Mouse (Mus musculus) kidney, embryonic 15.5 days (tissue): ENCODE measurements around the gene Shc1. TPM values are rescaled to one million over a fixed set of nuclear protein-coding genes. Genes with fewer than 3 reads are reported as not detected.

Experiments
- ATAC-seq: fragments of 200-750 bp; cut with Nextera tagmentation; replicated peaks from 2 replicates; pipeline ENCODE4 v1.8.0; 2017; ENCODE audit warnings: moderate TSS enrichment; ENCODE audit not compliant: low FRiP score
- H3K27ac ChIP-seq: fragments of 300-500 bp; sonication (generic); 2 replicates; pipeline ENCODE4 v1.5.1; 2015; ENCODE audit warnings: mild to moderate bottlenecking, inconsistent platforms
- H3K27me3 ChIP-seq: fragments of 300-500 bp; sonication (generic); 2 replicates; pipeline ENCODE4 v1.6.1; 2015; ENCODE audit warnings: inconsistent platforms
- H3K36me3 ChIP-seq: fragments of 300-500 bp; sonication (generic); 2 replicates; pipeline ENCODE4 v1.6.1; 2015; ENCODE audit warnings: inconsistent platforms
- H3K4me1 ChIP-seq: fragments of 300-500 bp; sonication (generic); 2 replicates; pipeline ENCODE4 v1.6.1; 2015; ENCODE audit warnings: inconsistent platforms
- H3K4me2 ChIP-seq: fragments of 300-500 bp; sonication (generic); 2 replicates; pipeline ENCODE4 v1.6.1; 2015; ENCODE audit warnings: moderate library complexity, mild to moderate bottlenecking, inconsistent platforms
- H3K4me3 ChIP-seq: fragments of 300-500 bp; sonication (generic); replicated peaks from 2 replicates; pipeline ENCODE4 v1.5.1; 2015; ENCODE audit warnings: mild to moderate bottlenecking, inconsistent platforms
- H3K9ac ChIP-seq: fragments of 300-500 bp; sonication (generic); 2 replicates; pipeline ENCODE4 v1.6.1; 2015; ENCODE audit warnings: mild to moderate bottlenecking, inconsistent platforms
- H3K9me3 ChIP-seq: fragments of 300-500 bp; sonication (generic); replicated peaks from 2 replicates; pipeline ENCODE4 v1.6.1; 2016; ENCODE audit warnings: inconsistent platforms
- WGBS: fragments of 180-500 bp; shearing (Covaris S2); methylation state at CpG from one replicate; pipeline ENCODE4 v1.1.7; 2015; ENCODE audit warnings: mixed read lengths; 5-methylcytosine and 5-hydroxymethylcytosine counted together
- polyA plus RNA-seq: library from polyadenylated mRNA; unstranded; fragments of >200 nt; fragmentation: Nextera tagmentation; extraction: Ambion mirVana; gene quantifications from 2 replicates; pipeline ENCODE4 v1.2.1, GENCODE M21; 2015

The Shc1 gene
- polyA plus RNA-seq, 1 experiment from 2014 or later, result 105 TPM

DNA sequence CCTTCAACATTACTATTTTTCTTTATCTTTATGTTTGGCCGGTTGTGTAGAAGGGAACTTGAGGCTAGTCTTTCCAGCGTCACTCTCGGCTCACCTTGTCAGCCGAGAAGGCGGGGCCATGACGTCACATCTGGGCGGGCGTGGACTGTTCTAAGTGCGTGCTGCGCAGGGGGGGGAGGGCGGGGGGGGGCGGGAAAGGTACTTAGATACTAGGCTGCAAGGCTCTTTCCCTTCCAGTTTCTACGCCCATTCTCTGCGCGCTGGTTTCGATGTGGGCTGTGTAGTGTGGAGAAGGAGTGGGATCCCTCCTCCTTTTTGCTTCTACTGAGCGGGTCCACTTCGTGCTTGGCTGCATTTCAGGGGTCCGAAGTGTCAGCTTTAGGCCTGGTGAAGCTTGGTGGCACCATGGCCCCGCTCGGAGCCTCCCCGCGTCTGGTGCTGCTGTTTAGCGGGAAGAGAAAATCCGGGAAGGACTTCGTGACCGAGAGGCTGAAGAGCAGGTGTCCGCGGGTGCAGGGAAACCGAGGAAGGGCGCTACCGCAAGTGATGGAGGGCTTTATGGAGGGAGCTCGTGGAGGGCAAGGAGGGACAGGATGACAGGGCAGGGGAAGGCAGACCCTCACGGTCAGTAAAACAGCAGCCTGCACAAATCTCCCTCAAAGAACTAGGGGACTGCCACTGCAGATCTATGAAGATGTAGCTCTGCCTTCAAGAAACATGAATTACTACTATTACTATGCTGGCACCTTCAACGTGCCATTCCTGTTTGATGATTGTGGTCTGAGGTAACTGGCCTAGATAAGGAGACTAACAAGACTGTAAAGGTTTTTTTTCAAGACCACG, 40.9 kb downstream of the Shc1 start:
- peak; percentile 88 for ATAC-seq
- Histone ChIP-seq H3K4me3 (peak overlapping the region; percentile 73), H3K9ac (peak overlapping the region; percentile 79), H3K4me1 (peaks cover 30% of the 10 kb centered on the region), H3K36me3 (0 out of 2 replicates have a peak, but pooled peaks cover 6% of the 10 kb centered on the region), H3K27ac (peak overlapping the region; percentile 86), H3K4me2 (peak overlapping the region; percentile 85), H3K27me3 (no peaks in the 10 kb centered on the region), H3K9me3 (no peaks in the 10 kb centered on the region)
- WGBS, result under 1% methylated on average over 35 of the region's 36 CpGs

DNA sequence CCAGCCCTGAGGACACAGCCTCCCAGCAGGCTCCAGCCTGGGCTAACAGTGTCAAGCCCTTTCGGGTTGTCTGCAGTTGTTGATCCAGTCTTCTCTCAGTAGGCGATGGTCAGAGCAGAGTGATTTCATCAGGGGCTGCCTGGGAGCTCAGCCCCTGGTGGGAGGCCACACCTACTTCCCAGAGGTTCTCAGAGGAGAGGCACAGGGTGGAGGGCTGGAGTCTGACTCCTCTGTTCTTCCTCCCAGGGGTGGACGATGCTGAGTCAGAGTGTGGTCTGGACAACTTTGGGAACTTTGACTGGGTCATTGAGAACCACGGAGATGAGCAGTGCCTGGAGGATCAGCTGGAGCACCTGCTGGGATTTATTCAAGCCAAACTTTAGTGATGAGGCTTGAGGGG, 50.0 kb downstream of the Shc1 start:
- H3K27ac ChIP-seq, result no peak overlapping the region
- WGBS, result 66% methylated on average over 4 of the region's 4 CpGs
- peaks cover 24% of the 10 kb centered on the region for H3K36me3 ChIP-seq
- H3K4me1 ChIP-seq, result peaks cover 4% of the 10 kb centered on the region; the same call in 1 of the 2 replicates
- no peaks in the 10 kb centered on the region for H3K9me3 ChIP-seq
- H3K4me3 ChIP-seq, result no peak overlapping the region
- H3K27me3 ChIP-seq, result no peaks in the 10 kb centered on the region
- no peak overlapping the region for H3K4me2 ChIP-seq
- no peak overlapping the region for H3K9ac ChIP-seq
- ATAC-seq, result no peak

DNA sequence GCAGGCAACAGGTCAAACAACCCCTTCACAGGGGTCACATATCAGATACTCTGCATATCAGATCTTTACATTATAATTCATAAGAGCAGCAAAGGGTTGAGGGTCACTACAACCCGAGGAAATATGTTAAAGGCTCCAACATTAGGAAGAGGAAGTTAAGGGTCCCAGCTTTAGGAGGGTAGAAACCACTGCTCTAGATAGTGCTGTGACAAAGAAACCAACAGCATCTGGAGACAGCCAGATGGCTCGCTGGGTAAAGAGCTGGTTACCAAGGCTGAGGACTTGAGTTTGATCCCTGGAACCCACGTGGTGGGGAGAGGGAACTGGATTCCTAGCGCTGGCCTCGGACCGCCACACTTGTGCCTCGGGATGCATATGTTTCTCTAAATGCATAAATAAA, 54.0 kb downstream of the Shc1 start:
- 82% methylated on average over 7 of the region's 7 CpGs for WGBS
- H3K36me3 ChIP-seq, result peaks cover 18% of the 10 kb centered on the region
- H3K4me2 ChIP-seq, result no peak overlapping the region
- no peak for ATAC-seq
- H3K4me1 ChIP-seq, result peaks cover 4% of the 10 kb centered on the region; the same call in 1 of the 2 replicates
- H3K27me3 ChIP-seq, result no peaks in the 10 kb centered on the region
- H3K9me3 ChIP-seq, result no peaks in the 10 kb centered on the region
- H3K27ac ChIP-seq, result no peak overlapping the region
- no peak overlapping the region for H3K9ac ChIP-seq
- no peak overlapping the region for H3K4me3 ChIP-seq

GRCm38 (mm10) chr3:89473838-89474237, 55.6 kb downstream of the Shc1 start:
- Histone ChIP-seq H3K4me2 (no peak overlapping the region), H3K36me3 (peaks cover 2% of the 10 kb centered on the region; the same call in 1 of the 2 replicates), H3K4me3 (no peak overlapping the region), H3K9me3 (no peaks in the 10 kb centered on the region), H3K27me3 (no peaks in the 10 kb centered on the region), H3K27ac (no peak overlapping the region), H3K9ac (no peak overlapping the region), H3K4me1 (peaks cover 4% of the 10 kb centered on the region; the same call in 1 of the 2 replicates)
- ATAC-seq, result no peak
- WGBS, result 72% methylated on average over 6 of the region's 6 CpGs

GRCm38 (mm10) chr3:89479055-89479454, 60.8 kb downstream of the Shc1 start:
- Histone ChIP-seq H3K4me3 (no peak overlapping the region), H3K36me3 (no peaks in the 10 kb centered on the region), H3K9me3 (no peaks in the 10 kb centered on the region), H3K27ac (no peak overlapping the region), H3K27me3 (no peaks in the 10 kb centered on the region), H3K9ac (no peak overlapping the region), H3K4me2 (no peak overlapping the region), H3K4me1 (no peaks in the 10 kb centered on the region)
- 73% methylated on average over 6 of the region's 6 CpGs for WGBS
- ATAC-seq, result no peak

Other genes starting within 250 kb of the Shc1 start
- gene Scamp3, start 241.0 kb upstream of the Shc1 start, polyA plus RNA-seq, result 122 and 133 TPM in 2 replicates
- 37.1 and 50.4 TPM in 2 replicates for gene Fam189b, start 235.3 kb upstream of the Shc1 start, polyA plus RNA-seq
- 41.4 and 44.0 TPM in 2 replicates for gene Gba, start 215.5 kb upstream of the Shc1 start, polyA plus RNA-seq
- 14.9 and 20.5 TPM in 2 replicates for gene Thbs3, start 203.3 kb upstream of the Shc1 start, polyA plus RNA-seq
- gene Mtx1, start 191.4 kb upstream of the Shc1 start, polyA plus RNA-seq, result 211 and 219 TPM in 2 replicates
- gene Muc1, start 189.4 kb upstream of the Shc1 start, polyA plus RNA-seq, result 12.0 and 12.3 TPM in 2 replicates
- gene Krtcap2, start 172.5 kb upstream of the Shc1 start, polyA plus RNA-seq, result 309 and 321 TPM in 2 replicates
- 3.4 and 5.2 TPM in 2 replicates for gene Trim46, start 172.1 kb upstream of the Shc1 start, polyA plus RNA-seq
- 149 and 153 TPM in 2 replicates for gene Dpm3, start 159.1 kb upstream of the Shc1 start, polyA plus RNA-seq
- gene Slc50a1, start 147.9 kb upstream of the Shc1 start, polyA plus RNA-seq, result 58.0 and 59.9 TPM in 2 replicates
- 66.0 and 66.6 TPM in 2 replicates for gene Efna1, start 137.3 kb upstream of the Shc1 start, polyA plus RNA-seq
- 9.3 and 11.9 TPM in 2 replicates for gene Efna3, start 95.5 kb upstream of the Shc1 start, polyA plus RNA-seq
- 29.8 and 31.5 TPM in 2 replicates for gene Efna4, start 80.4 kb upstream of the Shc1 start, polyA plus RNA-seq
- gene Adam15, start 68.4 kb upstream of the Shc1 start, polyA plus RNA-seq, result 73.4 and 84.3 TPM in 2 replicates
- gene Dcst2, start 56.5 kb upstream of the Shc1 start, polyA plus RNA-seq, result 0.34 and 0.35 TPM in 2 replicates
- gene Dcst1, start 53.2 kb upstream of the Shc1 start, polyA plus RNA-seq, result 1.9 and 2.5 TPM in 2 replicates
- 2.4 and 3.7 TPM in 2 replicates for gene Zbtb7b, start 23.7 kb upstream of the Shc1 start, polyA plus RNA-seq
- 0.14 TPM in 1 of 2 replicates, not detected in the other for gene Lenep, start 15.7 kb upstream of the Shc1 start, polyA plus RNA-seq
- gene Flad1, start 6.6 kb upstream of the Shc1 start, polyA plus RNA-seq, result 29.4 and 31.4 TPM in 2 replicates
- 518 and 559 TPM in 2 replicates for gene Cks1b, start 60 bp upstream of the Shc1 start, polyA plus RNA-seq
- gene Pygo2, start 11.8 kb downstream of the Shc1 start, polyA plus RNA-seq, result 38.3 and 43.5 TPM in 2 replicates
- 39.6 and 39.7 TPM in 2 replicates for gene Pbxip1, start 18.3 kb downstream of the Shc1 start, polyA plus RNA-seq
- gene Pmvk, start 36.1 kb downstream of the Shc1 start, polyA plus RNA-seq, result 52.6 and 59.1 TPM in 2 replicates
- 2.1 and 3.0 TPM in 2 replicates for gene Kcnn3, start 101.7 kb downstream of the Shc1 start, polyA plus RNA-seq